8 mouse cellular contexts compared by ENCODE assay signal in the genomic region with DNA sequence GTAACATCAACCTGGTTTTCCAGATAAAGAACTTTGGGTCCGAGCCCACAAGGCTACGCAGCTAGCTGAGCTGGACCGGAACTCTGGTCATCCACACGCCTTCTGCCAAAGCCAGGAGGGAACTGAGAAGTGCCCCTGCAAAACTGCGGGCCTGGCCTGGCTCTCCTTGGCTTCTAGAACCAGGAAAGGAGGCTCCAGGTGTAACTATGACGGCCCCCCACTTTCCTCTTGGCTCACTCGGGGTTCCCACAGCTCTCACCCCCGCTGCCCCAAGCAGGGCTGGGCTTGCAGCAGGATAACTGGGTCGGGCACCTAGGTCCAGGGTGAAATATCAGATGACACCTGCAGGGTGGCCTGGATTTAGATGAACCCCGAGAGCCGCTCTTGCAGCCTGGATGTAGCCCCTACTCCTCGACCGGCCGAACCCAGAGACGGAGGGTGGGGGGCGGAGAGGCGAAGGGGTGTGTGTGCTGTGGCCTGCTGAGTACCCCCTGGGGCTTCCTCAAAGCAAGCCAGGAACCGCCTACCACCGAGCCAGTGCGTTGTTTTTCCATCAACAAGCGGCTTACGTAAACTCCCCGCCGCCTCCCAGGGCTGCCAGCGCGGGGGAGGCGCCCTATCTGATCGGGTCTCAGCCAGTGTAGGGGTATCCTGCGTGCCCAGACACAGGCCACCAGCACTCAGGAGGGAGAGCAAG. TPM values are rescaled to one million over a fixed set of nuclear protein-coding genes. Genes with fewer than 3 reads are reported as not detected.
DNase-seq lines count a peak whose midpoint lies in the region; ATAC-seq and TF ChIP-seq lines count a peak whose summit lies in the region.

No protein-coding gene starts in this region.

- H3K27ac ChIP-seq in kidney, adult 2 months (ENCODE audit: insufficient read depth, low read depth, low read length) = no peak overlapping the region
- no peak overlapping the region for H3K27ac ChIP-seq in forebrain, embryonic 14.5 days (ENCODE audit: low read depth, low read length)
- no peak overlapping the region for H3K27ac ChIP-seq in liver, postnatal 0 days (ENCODE audit: low read depth)

- no peak for TF ChIP-seq POLR2A in kidney, adult 2 months (IDR thresholded peaks at IDR 0.05; ENCODE audit: low read depth, low read length)

- H3K4me1 ChIP-seq in kidney, adult 2 months (ENCODE audit: control insufficient read depth, insufficient read depth, low read length) = no peaks in the 10 kb centered on the region
- H3K4me1 ChIP-seq in forebrain, embryonic 14.5 days (ENCODE audit: control insufficient read depth, insufficient read depth, low read length) = 0 out of 2 replicates have a peak, but pooled peaks cover 5% of the 10 kb centered on the region
- peaks cover 8% of the 10 kb centered on the region for H3K4me1 ChIP-seq in liver, postnatal 0 days (ENCODE audit: insufficient read depth)

- H3K27me3 ChIP-seq in kidney, adult 2 months (replicated peaks; ENCODE audit: control insufficient read depth, insufficient read depth, low read length) = 0 out of 2 replicates have a peak, but pooled peaks cover 2% of the 10 kb centered on the region
- 0 out of 2 replicates have a peak, but pooled peaks cover 5% of the 10 kb centered on the region for H3K27me3 ChIP-seq in forebrain, embryonic 14.5 days (replicated peaks; ENCODE audit: control insufficient read depth, insufficient read depth, low read length)
- H3K27me3 ChIP-seq in liver, postnatal 0 days (ENCODE audit: insufficient read depth, low read length) = peaks cover 22% of the 10 kb centered on the region

- H3K4me2 ChIP-seq in forebrain, embryonic 14.5 days (ENCODE audit: low read length) = peak overlapping the region; percentile 37
- peak overlapping the region; percentile 56 for H3K4me2 ChIP-seq in liver, postnatal 0 days (ENCODE audit: low read depth, low read length)

- peak; percentile 37 for DNase-seq in kidney, adult 2 months
- no peak for DNase-seq in kidney, postnatal 4 days
- DNase-seq in cerebellum, adult 11-12 months = peak; percentile 86
- DNase-seq in forebrain, embryonic 14.5 days (ENCODE audit: low spot score) = no peak
- no peak for DNase-seq in liver, postnatal 0 days
- DNase-seq in thymus, adult 18-20 months = no peak
- DNase-seq in T-cell, adult 2 months (ENCODE audit: low spot score) = no peak
- no peak for DNase-seq in frontal cortex, postnatal 25 days (ENCODE audit: low spot score in 2 of 2)

- H3K9ac ChIP-seq in forebrain, embryonic 14.5 days (ENCODE audit: low read length) = peak overlapping the region; percentile 43
- H3K9ac ChIP-seq in liver, postnatal 0 days (replicated peaks) = no peak overlapping the region

- no peak for TF ChIP-seq CTCF in kidney, adult 2 months (conservative IDR thresholded peaks at IDR 0.05; ENCODE audit: insufficient read depth, insufficient read length, low read depth, low read length)
- TF ChIP-seq CTCF in liver, postnatal 0 days (IDR thresholded peaks at IDR 0.05; ENCODE audit: low read depth) = no peak

- no peak overlapping the region for H3K4me3 ChIP-seq in kidney, adult 2 months (ENCODE audit: insufficient read depth, low read depth, low read length)
- peak overlapping the region; percentile 10; the same call in 1 of the 2 replicates for H3K4me3 ChIP-seq in forebrain, embryonic 14.5 days (ENCODE audit: low read depth, low read length)
- H3K4me3 ChIP-seq in liver, postnatal 0 days (ENCODE audit: low read depth, low read length) = peak overlapping the region; percentile 29

- TF ChIP-seq EP300 in liver, postnatal 0 days (IDR thresholded peaks at IDR 0.05; ENCODE audit: low read depth) = no peak

- ATAC-seq in forebrain, embryonic 14.5 days = no peak
- ATAC-seq in liver, postnatal 0 days = no peak

- no peaks in the 10 kb centered on the region for H3K36me3 ChIP-seq in kidney, adult 2 months (ENCODE audit: control insufficient read depth, insufficient read depth, low read length)
- no peaks in the 10 kb centered on the region for H3K36me3 ChIP-seq in forebrain, embryonic 14.5 days (ENCODE audit: control insufficient read depth, insufficient read depth, low read length)
- no peaks in the 10 kb centered on the region for H3K36me3 ChIP-seq in liver, postnatal 0 days (replicated peaks; ENCODE audit: insufficient read depth, low read length)

- no peaks in the 10 kb centered on the region for H3K9me3 ChIP-seq in forebrain, embryonic 14.5 days (replicated peaks; ENCODE audit: control insufficient read depth, low read length)
- H3K9me3 ChIP-seq in liver, postnatal 0 days (ENCODE audit: low read length) = no peaks in the 10 kb centered on the region

- 8% methylated on average over 29 of the region's 29 CpGs for WGBS in kidney, adult 2 months
- WGBS in forebrain, embryonic 14.5 days = 10% methylated on average over 29 of the region's 29 CpGs
- 5% methylated on average over 29 of the region's 29 CpGs for WGBS in liver, postnatal 0 days (ENCODE audit: insufficient replicate concordance)

RNA-seq across cellular contexts. Expression of a gene that starts 39.9 kb away (rescaled TPM):
- 0.08 and 0.10 TPM in 2 replicates for polyA plus RNA-seq in kidney, adult 2 months (2012; rRNA removed)
- 85.1 and 102 TPM in 2 replicates for polyA plus RNA-seq in forebrain, embryonic 14.5 days (2014; fragmentation: Nextera tagmentation; extraction: Ambion mirVana)
- 1.7 and 2.8 TPM in 2 replicates for polyA plus RNA-seq in liver, postnatal 0 days (2015; fragmentation: Nextera tagmentation; extraction: Ambion mirVana)

Comparison
In these comparisons a context has a peak if more than half of its experiments do, and no peak if none do; other contexts are left out.
1. DNase-seq: peak in kidney, adult 2 months (single experiment) and cerebellum, adult 11-12 months (single experiment); none in kidney, postnatal 4 days (0 of 2), forebrain, embryonic 14.5 days (single experiment), liver, postnatal 0 days (single experiment), thymus, adult 18-20 months (0 of 2), T-cell, adult 2 months (single experiment) and frontal cortex, postnatal 25 days (0 of 2).
2. RNA of a gene that starts 39.9 kb away (polyA plus RNA-seq): 85.1 to 102 TPM in forebrain, embryonic 14.5 days; 1.7 to 2.8 TPM in liver, postnatal 0 days and 0.08 to 0.10 TPM in kidney, adult 2 months; every median in the first group is over 10 times any median in the second.